Mouse (Mus musculus) NIH3T3 (cell line): ENCODE measurements around the gene Ank2.
A peak's percentile ranks its signal among the peaks of the same experiment; 100 is the strongest.

Experiments
- DNase-seq: peaks from one replicate; pipeline ENCODE4 v3.0.0-alpha.2; 2012; ENCODE audit warnings: low read depth

The Ank2 gene

GRCm38 (mm10) chr3:127116226-127116625, 382.9 kb downstream of the Ank2 start:
- DNase-seq = no peak

DNA sequence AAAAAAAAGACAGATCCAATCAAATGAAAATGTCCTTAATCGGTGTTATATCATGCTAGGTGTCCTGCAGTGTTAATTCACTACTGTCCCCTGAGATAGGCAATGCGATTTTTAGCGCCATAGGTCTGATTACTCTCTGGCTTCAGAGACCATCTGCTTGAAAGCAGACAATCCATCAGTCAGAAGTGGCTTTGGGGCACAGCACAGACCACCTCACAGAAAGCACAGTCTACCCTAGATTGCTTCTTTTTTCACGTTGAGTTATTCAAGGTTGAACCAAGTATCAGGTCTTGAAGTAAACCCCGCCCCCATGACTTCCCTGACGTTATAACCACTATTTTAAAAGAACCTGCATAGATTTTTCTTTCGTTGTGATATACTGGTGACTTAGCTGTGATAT, 385.9 kb downstream of the Ank2 start:
- no peak for DNase-seq

DNA sequence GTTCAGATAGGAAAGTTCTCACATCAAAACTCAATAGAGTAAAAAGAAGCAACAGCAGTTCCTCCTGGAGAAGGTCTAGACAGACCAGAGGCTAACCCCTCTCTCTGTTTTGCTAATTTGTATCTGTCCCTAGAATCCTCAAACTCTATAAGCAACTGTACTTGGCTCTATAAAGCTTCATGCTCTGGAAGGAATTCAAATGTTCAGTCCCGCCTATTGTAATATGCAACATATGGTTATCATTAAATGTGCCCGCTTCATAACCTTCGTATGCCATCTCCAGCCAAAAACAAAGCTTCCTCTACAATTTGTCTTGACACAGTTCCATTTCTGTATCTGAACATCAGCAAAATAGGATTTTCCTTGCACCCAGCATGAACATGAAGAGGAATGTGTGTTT, 389.7 kb downstream of the Ank2 start:
- DNase-seq = peak; percentile 73

DNA sequence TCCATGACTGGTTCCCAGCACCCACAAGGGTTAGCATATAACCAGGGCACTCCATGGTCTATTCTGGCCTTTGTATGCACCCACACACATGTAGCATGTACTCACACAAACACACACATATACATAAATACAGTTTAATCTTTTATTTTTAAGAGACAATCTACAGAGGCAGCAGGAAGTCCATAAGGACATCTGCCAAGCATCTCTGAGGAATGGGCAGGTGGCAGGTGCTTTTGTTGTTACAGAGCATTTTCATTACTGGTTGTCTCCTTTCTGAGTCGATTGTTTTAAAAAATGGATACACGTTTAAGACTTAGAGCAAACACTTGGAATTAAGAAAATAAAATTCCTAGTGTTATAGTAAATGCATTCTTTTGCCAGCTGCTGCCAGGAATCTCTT, 390.7 kb downstream of the Ank2 start:
- no peak for DNase-seq

GRCm38 (mm10) chr3:127107281-127107680, 391.9 kb downstream of the Ank2 start:
- peak; percentile 80 for DNase-seq

- DNase-seq = no peak
Measured at GRCm38 (mm10) chr3:127101326-127101725, 397.8 kb downstream of the Ank2 start.

DNA sequence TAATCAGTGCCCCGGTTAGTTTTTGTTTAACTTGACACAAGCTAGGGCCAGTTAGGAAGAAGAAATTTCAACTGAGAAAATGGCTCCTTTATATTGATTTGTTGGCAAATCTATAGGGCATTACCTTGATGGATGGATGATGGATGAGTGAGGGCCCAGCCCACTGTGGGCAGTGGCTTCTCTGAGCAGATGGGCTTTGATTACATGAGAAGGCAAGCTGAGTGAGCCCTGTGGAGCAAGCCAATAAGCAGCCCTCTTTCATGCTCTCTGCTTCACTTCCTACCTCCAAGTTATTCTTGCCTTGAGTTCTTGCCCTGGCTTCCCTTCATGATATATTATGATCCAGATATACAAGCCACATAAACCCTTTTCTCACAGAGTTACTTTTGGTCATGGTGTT, 401.4 kb downstream of the Ank2 start:
- DNase-seq = no peak

DNA sequence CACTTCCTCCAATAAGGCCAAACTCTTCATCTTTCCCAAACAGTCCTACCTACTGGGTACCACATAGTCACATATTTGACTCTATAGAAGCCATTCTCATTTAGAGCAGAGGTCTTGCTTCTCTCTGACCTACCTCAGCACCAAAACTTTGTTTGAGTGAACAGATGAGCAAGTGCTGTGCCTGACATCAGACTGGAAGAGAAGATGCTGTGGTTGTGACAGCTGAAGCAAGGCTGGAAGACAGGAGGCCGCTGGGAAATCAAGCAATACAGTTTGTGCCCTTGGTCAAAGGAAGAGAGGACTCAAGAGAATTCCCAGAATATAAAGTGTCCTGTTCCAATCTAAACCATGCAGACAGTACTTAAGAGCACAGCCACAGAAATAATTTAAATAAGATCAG, 402.0 kb downstream of the Ank2 start:
- DNase-seq = no peak

DNA sequence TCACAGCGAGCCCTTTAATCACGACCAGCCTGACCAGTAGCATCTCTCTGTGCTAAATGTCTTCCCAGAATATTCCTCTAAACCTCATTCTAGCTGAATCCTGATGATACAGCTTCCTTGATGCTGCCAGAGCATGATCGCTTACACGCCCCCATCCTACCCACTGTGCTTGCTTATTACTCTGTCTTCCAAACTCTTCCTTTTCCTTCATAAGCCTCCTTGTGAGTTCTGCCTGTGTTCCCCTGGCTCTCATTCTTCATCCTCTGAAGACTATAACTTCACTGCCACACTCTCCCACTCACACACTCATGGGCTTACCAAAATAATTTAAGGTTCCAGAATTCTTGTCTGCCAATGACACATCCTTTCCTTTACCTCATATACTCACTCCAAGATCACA, 405.5 kb downstream of the Ank2 start:
- no peak for DNase-seq

- DNase-seq = no peak
Measured at GRCm38 (mm10) chr3:127087574-127087973, 411.6 kb downstream of the Ank2 start.

GRCm38 (mm10) chr3:127086834-127087506, 412.2 kb downstream of the Ank2 start:
- no peak for DNase-seq

DNA sequence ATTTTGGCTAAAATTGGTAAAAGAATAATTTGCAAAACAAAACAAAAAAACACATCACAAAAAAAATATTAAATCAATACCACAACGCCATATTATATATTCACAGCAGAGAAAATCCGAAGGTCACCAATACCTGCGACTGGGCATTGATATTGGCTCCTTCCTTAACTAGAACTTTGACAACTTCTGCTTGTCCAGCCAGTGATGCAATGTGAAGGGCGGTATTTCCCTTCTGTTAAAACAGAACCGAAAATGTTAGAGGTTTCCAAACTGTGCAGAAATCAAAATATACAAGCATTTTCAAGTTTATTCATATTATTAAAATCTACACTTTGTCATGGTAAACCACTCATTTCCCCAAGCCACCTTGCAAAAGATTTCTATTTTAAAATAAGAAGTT, 421.8 kb downstream of the Ank2 start:
- no peak for DNase-seq

- peak; percentile 67 for DNase-seq
Measured at GRCm38 (mm10) chr3:127075531-127076280, 423.4 kb downstream of the Ank2 start.

GRCm38 (mm10) chr3:127071471-127071870, 427.7 kb downstream of the Ank2 start:
- peak; percentile 64 for DNase-seq

DNA sequence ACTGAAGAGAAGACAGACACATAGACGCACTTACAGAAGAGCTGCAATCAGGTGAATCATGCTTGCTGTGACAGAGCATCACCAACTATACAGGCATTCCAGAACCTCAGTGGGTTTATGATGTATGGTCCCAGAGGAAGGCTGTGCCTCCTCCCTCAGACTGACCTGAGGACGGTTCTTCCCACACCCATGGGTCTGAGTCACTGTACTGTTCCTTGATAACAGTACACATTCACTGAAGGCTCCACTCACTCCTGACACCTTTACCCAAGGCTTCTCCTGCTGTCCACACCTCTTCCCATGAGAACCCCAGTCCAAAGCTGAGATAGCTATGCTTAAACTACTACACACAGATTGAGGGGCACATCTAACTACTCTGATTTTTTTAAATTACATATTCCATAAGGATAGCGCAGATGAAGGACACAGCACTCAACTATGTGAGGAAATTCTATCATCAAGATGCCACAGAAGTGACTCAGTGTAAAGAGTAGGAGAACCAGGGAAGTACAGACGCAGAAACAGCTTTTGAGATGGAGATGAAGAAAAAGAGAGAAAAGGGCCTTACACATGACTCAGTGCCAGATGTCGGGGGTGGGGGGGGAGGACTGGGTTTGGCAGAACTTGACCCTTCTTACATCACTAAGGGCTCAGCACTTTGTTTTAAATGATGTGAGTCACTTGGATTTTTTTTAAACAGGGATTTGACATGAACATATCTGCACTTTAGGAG, 435.3 kb downstream of the Ank2 start:
- DNase-seq = peak; percentile 95

GRCm38 (mm10) chr3:127059671-127060070, 439.5 kb downstream of the Ank2 start:
- DNase-seq = no peak

DNA sequence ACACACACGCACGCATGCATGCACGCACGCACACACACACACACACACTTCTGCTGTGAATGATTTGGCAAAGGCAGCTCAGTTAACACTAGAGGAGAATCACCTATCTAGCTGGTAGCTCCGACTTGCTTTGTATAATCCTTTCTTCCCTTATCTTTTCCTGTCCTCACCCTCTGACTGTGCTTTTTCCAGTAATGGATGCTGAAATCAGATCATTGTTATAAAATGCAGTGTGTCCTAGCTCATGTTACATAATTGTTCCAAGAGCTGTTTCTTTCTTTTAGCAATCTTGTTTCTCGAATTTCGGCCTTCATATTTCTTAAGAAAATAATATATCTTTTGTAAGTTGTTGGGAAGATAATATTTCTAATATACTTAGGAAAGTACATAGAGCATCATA, 457.9 kb downstream of the Ank2 start:
- DNase-seq = no peak

DNA sequence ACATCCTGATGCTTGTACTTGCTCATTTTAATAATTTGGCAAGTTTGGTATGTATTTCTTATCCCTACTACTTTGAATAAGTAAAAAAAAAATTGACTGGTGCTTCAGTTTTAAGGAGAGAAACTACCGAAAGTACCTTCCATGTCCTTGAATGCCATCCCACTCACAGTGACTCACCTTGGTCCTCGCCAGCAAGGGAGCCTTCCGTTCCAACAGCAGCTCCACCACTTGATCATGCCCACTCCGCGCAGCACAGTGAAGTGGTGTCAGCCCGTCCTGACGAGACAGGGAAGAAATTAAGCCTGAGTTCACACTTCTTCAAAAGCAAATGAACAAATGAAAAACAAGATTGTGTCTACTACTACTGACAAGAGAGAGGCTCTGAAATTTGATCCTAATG, 460.6 kb downstream of the Ank2 start:
- no peak for DNase-seq

GRCm38 (mm10) chr3:127036118-127036517, 463.0 kb downstream of the Ank2 start:
- peak; percentile 38 for DNase-seq

GRCm38 (mm10) chr3:127035540-127035939, 463.6 kb downstream of the Ank2 start:
- no peak for DNase-seq

GRCm38 (mm10) chr3:127034983-127035382, 464.2 kb downstream of the Ank2 start:
- DNase-seq = no peak

DNA sequence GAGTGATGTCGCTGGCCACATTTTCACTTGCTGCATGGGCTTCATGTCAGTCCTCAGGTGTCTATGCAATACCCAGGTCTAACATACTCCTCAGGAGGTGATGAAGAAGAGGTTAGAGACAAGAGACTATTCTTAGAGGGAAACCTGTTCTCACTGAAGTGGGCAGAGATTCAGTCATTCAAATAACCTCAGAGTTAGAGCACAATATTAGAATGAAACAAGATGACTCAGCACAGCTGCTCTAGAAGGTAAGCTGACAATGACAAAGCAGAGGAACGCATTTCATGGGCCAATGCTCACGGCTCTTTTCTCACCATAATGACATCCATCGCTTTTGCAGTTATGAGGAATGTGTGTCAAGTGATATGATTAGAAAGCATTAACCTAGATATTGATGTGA, 475.2 kb downstream of the Ank2 start:
- DNase-seq = no peak

DNA sequence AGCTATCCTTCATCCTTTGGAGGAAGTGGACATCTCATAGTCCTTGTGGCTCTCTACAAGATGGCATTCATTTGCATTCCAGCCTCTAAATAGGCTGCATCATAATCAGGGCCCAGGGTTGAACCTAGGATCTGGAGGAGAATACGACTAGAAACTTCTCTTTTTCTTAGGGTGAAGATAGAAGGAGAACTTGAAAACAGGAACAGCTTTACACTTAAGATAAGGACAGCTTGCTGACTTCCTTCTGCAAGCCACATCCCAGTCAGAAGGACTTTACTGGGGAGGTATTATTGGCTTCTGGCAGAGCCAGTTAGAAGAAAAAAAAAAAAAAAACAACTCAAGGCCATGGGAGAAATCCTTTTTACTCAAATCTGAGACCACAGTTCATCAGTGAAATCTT, 479.0 kb downstream of the Ank2 start:
- DNase-seq = no peak
